ENCODE assay signal across 32 mouse cellular contexts in the genomic region with DNA sequence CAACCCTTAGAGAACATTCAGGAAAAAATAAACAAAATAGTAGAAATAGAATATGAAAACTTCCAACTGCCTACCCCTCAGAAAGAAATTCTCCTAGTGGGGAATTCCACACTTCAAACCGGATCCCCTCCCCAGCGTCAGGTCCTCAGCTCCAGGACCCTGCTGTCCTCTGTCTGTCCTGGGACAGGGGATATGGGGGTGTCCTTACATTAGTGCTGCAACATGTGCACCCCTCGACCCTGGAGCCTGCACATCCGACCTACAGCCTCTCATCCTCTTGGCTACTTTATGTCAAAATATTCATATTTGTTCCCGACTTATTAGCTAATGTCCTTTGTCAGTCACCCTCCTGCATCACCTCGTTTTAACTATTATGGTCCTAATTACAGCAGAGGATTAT.
"Had no signal": no experiment of that assay in that cellular context is flagged by ENCODE, and none has a peak within 500 bp of the region (broad histone marks: within the 10 kb centered on the region; RNA-seq: fewer than 3 reads in every experiment).

No protein-coding gene starts in this region.

- H3K27ac ChIP-seq: heart, adult 2 months; heart, embryonic 13.5 days; heart, embryonic 15.5 days; hindbrain, embryonic 10.5 days; hindbrain, embryonic 12.5 days; hindbrain, embryonic 13.5 days; hindbrain, embryonic 14.5 days; hindbrain, embryonic 15.5 days; hindbrain, postnatal 0 days; intestine, embryonic 15.5 days; kidney, embryonic 15.5 days; kidney, postnatal 0 days; layer of hippocampus, adult 2 months; left cerebral cortex, adult 2 months had no signal

- H3K27me3 ChIP-seq: heart, embryonic 12.5 days; heart, embryonic 13.5 days; heart, embryonic 15.5 days; hindbrain, embryonic 12.5 days; hindbrain, embryonic 13.5 days; hindbrain, embryonic 15.5 days; intestine, embryonic 15.5 days had no signal

- H3K36me3 ChIP-seq: heart, embryonic 12.5 days; heart, embryonic 13.5 days; heart, embryonic 15.5 days; hindbrain, embryonic 10.5 days; hindbrain, embryonic 12.5 days; hindbrain, embryonic 13.5 days; hindbrain, embryonic 15.5 days; intestine, embryonic 15.5 days; kidney, embryonic 15.5 days had no signal

- DNase-seq: heart, adult 2 months; heart, postnatal 14 days; kidney, adult 11 months; kidney, adult 18-20 months; kidney, adult 2 months; kidney, adult 8-10 months; kidney, adult 9 months; kidney, postnatal 10 days; kidney, postnatal 14 days; kidney, postnatal 25 days; kidney, postnatal 36 days; kidney, postnatal 4 days; layer of hippocampus, adult 9-11 months; layer of hippocampus, postnatal 36 days had no signal

- ATAC-seq: hindbrain, embryonic 16.5 days; hindbrain, postnatal 0 days; inflammation-experienced regulatory T-cells, adult 6 months; intestine, embryonic 15.5 days; intestine, postnatal 0 days had no signal

- H3K4me2 ChIP-seq: heart, embryonic 11.5 days; heart, embryonic 12.5 days; heart, embryonic 13.5 days; heart, embryonic 15.5 days; hindbrain, embryonic 12.5 days; hindbrain, embryonic 13.5 days; hindbrain, embryonic 14.5 days; hindbrain, embryonic 15.5 days; intestine, embryonic 15.5 days; kidney, embryonic 15.5 days had no signal

- H3K4me3 ChIP-seq: heart, adult 2 months; heart, embryonic 12.5 days; heart, embryonic 13.5 days; heart, embryonic 15.5 days; hindbrain, embryonic 10.5 days; hindbrain, embryonic 12.5 days; hindbrain, embryonic 13.5 days; hindbrain, embryonic 15.5 days; intestine, embryonic 15.5 days; kidney, embryonic 15.5 days; layer of hippocampus, adult 2 months; left cerebral cortex, adult 2 months had no signal

- H3K9ac ChIP-seq: heart, embryonic 12.5 days; heart, embryonic 13.5 days; heart, embryonic 15.5 days; hindbrain, embryonic 12.5 days; hindbrain, embryonic 13.5 days; hindbrain, embryonic 14.5 days; hindbrain, embryonic 15.5 days; intestine, embryonic 15.5 days; kidney, embryonic 15.5 days had no signal

- H3K9me3 ChIP-seq: heart, embryonic 12.5 days; heart, embryonic 13.5 days; heart, embryonic 15.5 days; hindbrain, embryonic 10.5 days; hindbrain, embryonic 12.5 days; hindbrain, embryonic 13.5 days; hindbrain, embryonic 15.5 days; intestine, embryonic 15.5 days; kidney, embryonic 15.5 days had no signal

- H3K4me1 ChIP-seq: heart, embryonic 12.5 days; heart, embryonic 15.5 days; hindbrain, embryonic 13.5 days; hindbrain, embryonic 15.5 days; intestine, embryonic 15.5 days had no signal
